Mouse (Mus musculus) adrenal gland, adult 8-10 months (tissue): ENCODE data around the gene Polr1c. TPM values are rescaled to one million over a fixed set of nuclear protein-coding genes. Genes with fewer than 3 reads are reported as not detected.

Experiments used
- DNase-seq: peaks from one replicate; pipeline ENCODE4 v3.0.0; 2022
- microRNA-seq, 2 experiments: library from miRNA; unstranded; fragments of <30 nt; microRNA quantifications; one replicate each; pipeline ENCODE4 v1.2.0; 2022
- total RNA-seq, 4 experiments: library from RNA; stranded (reverse); gene quantifications; 2 replicates each; pipeline ENCODE4 v1.2.4; 2022

Gene Polr1c
- total RNA-seq, 4 experiments from 2014 or later = 83.8 to 116 (median 104) TPM

- no peak for DNase-seq
Measured at GRCm38 (mm10) chr17:46210550-46210949, 37.3 kb downstream of the Polr1c start.

- no peak for DNase-seq
Measured at GRCm38 (mm10) chr17:46206676-46207075, 41.2 kb downstream of the Polr1c start.

- no peak for DNase-seq
Measured at GRCm38 (mm10) chr17:46203078-46203477, 44.8 kb downstream of the Polr1c start.

GRCm38 (mm10) chr17:46202421-46203071 lies 45.3 kb downstream of the Polr1c start, which contains the start of the genes Polh and Xpo5:
Gene Polh, minus strand, starts transcription at chr17:46202645.
Gene Xpo5, plus strand, starts transcription at chr17:46202782.
- peak; percentile 90 for DNase-seq

- peak; percentile 24 for DNase-seq
Measured at GRCm38 (mm10) chr17:46201151-46201550, 46.7 kb downstream of the Polr1c start.

Small RNA genes lying within 50 kb of the gene (microRNA-seq; reads per million reads assigned to microRNA genes)
- 0 to 0.17 reads per million in 2 experiments for gene Mir693

Other genes with a start within 250 kb of the Polr1c start
- 100 to 1,000 TPM; 270 to 756 (median 501) TPM for gene Vegfa, start 215.7 kb downstream of the Polr1c start, total RNA-seq
- gene Mrps18a, start 137.1 kb downstream of the Polr1c start, total RNA-seq = 100 to 1,000 TPM in 2 of 4 experiments, 10 to 100 TPM in 2; 94.5 to 106 (median 101) TPM
- gene Rsph9, start 103.8 kb downstream of the Polr1c start, total RNA-seq = 10 to 100 TPM in 3 of 4 experiments, 1 to 10 TPM in 1; 6.0 to 21.4 (median 15.3) TPM
- gene Mad2l1bp, start 94.5 kb downstream of the Polr1c start, total RNA-seq = 10 to 100 TPM; 16.5 to 22.1 (median 18.8) TPM
- 100 to 1,000 TPM in 1 of 4 experiments, 10 to 100 TPM in 3; 69.9 to 108 (median 89.8) TPM for gene Gtpbp2, start 87.0 kb downstream of the Polr1c start, total RNA-seq
- gene Polh, start 45.4 kb downstream of the Polr1c start, total RNA-seq = 10 to 100 TPM; 37.5 to 44.0 (median 40.7) TPM
- 10 to 100 TPM; 70.8 to 95.4 (median 74.0) TPM for gene Xpo5, start 45.3 kb downstream of the Polr1c start, total RNA-seq
- 100 to 1,000 TPM; 157 to 205 (median 185) TPM for gene Yipf3, start within 50 bp of the Polr1c start, total RNA-seq
- 1 to 10 TPM; 4.1 to 7.5 (median 6.0) TPM for gene Lrrc73, start 5.5 kb upstream of the Polr1c start, total RNA-seq
- 10 to 100 TPM; 49.3 to 72.6 (median 54.6) TPM for gene Tjap1, start 35.0 kb upstream of the Polr1c start, total RNA-seq
- gene Dlk2, start 49.4 kb upstream of the Polr1c start, total RNA-seq = under 1 TPM in 3 of 4 experiments, not detected in 1; 0.25 to 0.56 (median 0.38) TPM
- gene Abcc10, start 80.3 kb upstream of the Polr1c start, total RNA-seq = 10 to 100 TPM in 2 of 4 experiments, 1 to 10 TPM in 2; 6.9 to 17.3 (median 11.9) TPM
- gene Zfp318, start 135.7 kb upstream of the Polr1c start, total RNA-seq = 10 to 100 TPM; 21.0 to 35.6 (median 27.4) TPM
- 1 to 10 TPM in 3 of 4 experiments, under 1 TPM in 1; 0.58 to 3.1 (median 2.2) TPM for gene Crip3, start 180.9 kb upstream of the Polr1c start, total RNA-seq
- gene Slc22a7, start 190.4 kb upstream of the Polr1c start, total RNA-seq = not detected
- 1 to 10 TPM in 3 of 4 experiments, under 1 TPM in 1; 0.98 to 1.4 (median 1.2) TPM for gene Ttbk1, start 239.6 kb upstream of the Polr1c start, total RNA-seq
- 1 to 10 TPM; 4.5 to 6.9 (median 6.4) TPM for gene Dnph1, start 248.7 kb upstream of the Polr1c start, total RNA-seq